Mouse (Mus musculus) heart, postnatal 25 days (tissue): ENCODE data around the gene Srr. TPM values are rescaled to one million over a fixed set of nuclear protein-coding genes. Genes with fewer than 3 reads are reported as not detected.

Source experiments
- DNase-seq: peaks from one replicate; pipeline ENCODE4 v3.0.0; 2022; ENCODE audit warnings: low spot score
- intact Hi-C: fragments of 180-260 bp; cut with DNase I; formaldehyde crosslinking; loops from one replicate; pipeline ENCODE4 v1.15.1; 2025
- total RNA-seq, 2 experiments: library from RNA; stranded (reverse); gene quantifications; 2 replicates each; pipeline ENCODE4 v1.2.3; 2021

Gene Srr
- 10 to 100 TPM; 28.9 to 31.3 TPM for total RNA-seq

GRCm38 (mm10) chr11:74925577-74926387 is at the start of gene Srr, which contains the start of gene Smg6:
Gene Srr, minus strand, starts transcription at chr11:74925948.
Gene Smg6, plus strand, starts transcription at chr11:74925823.
- intact Hi-C loops, result loop anchor here (5.0 kb wide), 1 partner anchor 242 kb away; the partner anchor contains the start of gene Hic1
- peak; percentile 86 for DNase-seq

- intact Hi-C loops, result no loop called here
- DNase-seq, result no peak
Observed at GRCm38 (mm10) chr11:74974615-74975014, 48.9 kb upstream of the Srr start.

GRCm38 (mm10) chr11:74973290-74974157 is 47.8 kb upstream of the Srr start:
- intact Hi-C loops, result no loop called here
- no peak for DNase-seq

- no peak for DNase-seq
Observed at GRCm38 (mm10) chr11:74965516-74965915, 39.8 kb upstream of the Srr start.

GRCm38 (mm10) chr11:74962846-74963407 is 37.2 kb upstream of the Srr start:
- intact Hi-C loops, result no loop called here
- no peak for DNase-seq

More at GRCm38 (mm10) chr11:74965516-74965915, 39.8 kb upstream of the Srr start:
- intact Hi-C loops, result no loop called here

- no peak for DNase-seq
- intact Hi-C loops, result no loop called here
Observed at GRCm38 (mm10) chr11:74961953-74962352, 36.2 kb upstream of the Srr start.

GRCm38 (mm10) chr11:74960031-74960551 is 34.3 kb upstream of the Srr start:
- intact Hi-C loops, result no loop called here
- DNase-seq, result no peak

GRCm38 (mm10) chr11:74959501-74959900 is 33.8 kb upstream of the Srr start:
- intact Hi-C loops, result no loop called here
- no peak for DNase-seq

- intact Hi-C loops, result no loop called here
- DNase-seq, result no peak
Observed at GRCm38 (mm10) chr11:74957600-74957999, 31.9 kb upstream of the Srr start.

GRCm38 (mm10) chr11:74956006-74956405 is 30.3 kb upstream of the Srr start:
- no peak for DNase-seq
- intact Hi-C loops, result no loop called here

GRCm38 (mm10) chr11:74954901-74955300 is 29.2 kb upstream of the Srr start:
- intact Hi-C loops, result no loop called here
- DNase-seq, result no peak

GRCm38 (mm10) chr11:74946348-74946747 is 20.6 kb upstream of the Srr start:
- DNase-seq, result no peak
- intact Hi-C loops, result loop anchor here (1.0 to 5.0 kb wide), 3 partner anchors 36 to 346 kb away; no protein-coding TSS in a partner anchor

GRCm38 (mm10) chr11:74930391-74930790 is 4.6 kb upstream of the Srr start:
- DNase-seq, result no peak

GRCm38 (mm10) chr11:74929111-74929510 is 3.4 kb upstream of the Srr start:
- DNase-seq, result no peak
- intact Hi-C loops, result loop anchor here (5.0 kb wide), 1 partner anchor 238 kb away; the partner anchor contains the start of gene Hic1

More at GRCm38 (mm10) chr11:74930391-74930790, 4.6 kb upstream of the Srr start:
- intact Hi-C loops, result no loop called here

- intact Hi-C loops, result loop anchor here (5.0 kb wide), 1 partner anchor 240 kb away; the partner anchor contains the start of gene Hic1
- no peak for DNase-seq
Observed at GRCm38 (mm10) chr11:74927236-74927725, 1.5 kb upstream of the Srr start.

GRCm38 (mm10) chr11:74926388-74927005 is 749 bp upstream of the Srr start:
- intact Hi-C loops, result loop anchor here (5.0 kb wide), 1 partner anchor 241 kb away; the partner anchor contains the start of gene Hic1
- peak; percentile 28 for DNase-seq

- DNase-seq, result no peak
Observed at GRCm38 (mm10) chr11:74924149-74924548, 1.6 kb downstream of the Srr start.

GRCm38 (mm10) chr11:74919249-74919648 is 6.5 kb downstream of the Srr start:
- intact Hi-C loops, result no loop called here
- no peak for DNase-seq

More at GRCm38 (mm10) chr11:74924149-74924548, 1.6 kb downstream of the Srr start:
- intact Hi-C loops, result no loop called here

GRCm38 (mm10) chr11:74912492-74912891 is 13.3 kb downstream of the Srr start:
- intact Hi-C loops, result no loop called here
- DNase-seq, result no peak
